Mouse (Mus musculus) cerebellum, postnatal 4 days (tissue): ENCODE measurements around the gene Brd7.

ENCODE experiments used
- DNase-seq, 2 experiments: peaks; one replicate each; pipeline ENCODE4 v3.0.0; 2022; ENCODE audit warnings: low spot score in 2 of 2, mixed read lengths in 1 of 2

Gene Brd7

DNA sequence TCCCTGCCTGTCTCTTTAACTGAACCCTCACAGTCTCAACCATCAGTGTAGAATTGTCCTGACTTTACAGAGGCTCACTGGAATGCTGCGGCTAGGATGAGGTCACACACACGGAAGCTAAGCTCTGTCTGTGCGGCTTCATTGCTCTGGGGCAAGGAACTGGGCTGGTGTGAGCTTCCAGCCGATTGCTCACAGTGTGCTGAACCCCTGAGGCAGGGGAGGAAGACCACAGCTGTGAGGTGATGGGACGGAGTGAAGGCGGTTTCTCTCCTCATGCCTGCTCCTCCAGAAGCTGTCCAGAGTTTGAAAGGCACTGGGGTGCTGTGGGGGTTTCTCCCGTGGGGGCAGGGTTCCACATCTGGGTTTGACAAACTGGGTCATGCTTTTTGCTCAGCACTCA lies 77.3 kb downstream of the Brd7 start:
- DNase-seq: no peak

DNA sequence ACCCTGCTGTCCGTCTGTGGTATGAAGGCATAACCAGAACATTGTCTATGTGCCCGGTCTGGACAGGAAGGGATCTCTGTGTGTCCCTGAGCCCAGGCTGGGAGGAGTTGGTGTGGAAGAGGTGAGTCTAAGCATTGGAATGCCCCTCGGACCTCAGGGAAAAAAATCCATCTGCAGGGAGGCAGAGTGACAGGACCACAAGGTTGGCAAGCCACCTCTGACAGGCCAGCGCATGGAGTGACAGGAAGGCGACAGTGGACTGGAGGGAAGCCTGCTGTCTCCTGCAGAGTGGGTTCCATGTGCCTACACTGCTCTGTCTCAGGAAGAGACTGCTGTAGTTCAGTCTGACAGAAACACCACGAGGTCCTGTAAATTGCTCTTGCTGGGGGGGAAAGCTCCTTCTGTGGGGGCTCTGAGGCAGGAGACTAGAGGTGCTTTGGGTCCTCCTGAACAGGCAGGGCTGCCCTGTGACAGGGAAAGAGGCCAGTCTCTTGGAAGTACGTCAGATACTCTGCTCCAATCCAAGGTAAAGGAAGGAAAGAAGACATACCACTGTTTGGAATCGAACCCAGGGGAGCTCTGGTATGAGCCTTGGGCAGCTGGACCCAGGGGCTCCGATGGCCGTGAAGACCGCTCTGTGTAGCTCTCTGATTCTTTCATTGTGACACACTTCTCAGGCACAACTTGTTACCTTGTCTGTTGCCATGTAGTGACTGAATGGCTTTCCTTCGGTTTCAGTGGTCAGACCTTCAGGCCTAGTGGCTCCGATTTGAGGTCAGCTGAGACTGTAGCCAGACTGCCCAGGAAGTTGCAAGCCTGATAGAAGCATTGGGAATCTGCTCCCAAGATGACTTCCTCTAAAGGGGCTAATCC lies 78.5 kb downstream of the Brd7 start:
- DNase-seq: no peak

DNA sequence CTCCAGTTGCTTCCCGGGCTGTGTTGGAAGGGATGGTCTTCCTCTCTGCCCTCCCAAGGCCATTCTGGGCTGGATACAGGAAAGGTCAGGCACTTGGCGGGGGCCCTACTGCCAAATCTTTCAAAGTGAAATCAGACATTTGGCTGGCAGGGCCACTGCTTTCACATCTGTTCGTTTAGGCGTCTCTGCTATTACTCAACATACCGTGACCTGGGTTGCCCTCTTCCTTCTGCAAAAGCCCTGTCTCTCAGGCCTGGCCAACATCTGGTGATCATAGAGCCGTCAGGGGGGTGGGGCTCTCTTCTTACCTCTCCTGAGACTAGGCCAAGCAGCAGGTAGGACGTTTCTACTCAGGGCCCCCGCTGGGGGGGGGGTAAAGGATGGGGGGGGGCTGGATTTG lies 79.3 kb downstream of the Brd7 start:
- DNase-seq: no peak
